In the genomic region with DNA sequence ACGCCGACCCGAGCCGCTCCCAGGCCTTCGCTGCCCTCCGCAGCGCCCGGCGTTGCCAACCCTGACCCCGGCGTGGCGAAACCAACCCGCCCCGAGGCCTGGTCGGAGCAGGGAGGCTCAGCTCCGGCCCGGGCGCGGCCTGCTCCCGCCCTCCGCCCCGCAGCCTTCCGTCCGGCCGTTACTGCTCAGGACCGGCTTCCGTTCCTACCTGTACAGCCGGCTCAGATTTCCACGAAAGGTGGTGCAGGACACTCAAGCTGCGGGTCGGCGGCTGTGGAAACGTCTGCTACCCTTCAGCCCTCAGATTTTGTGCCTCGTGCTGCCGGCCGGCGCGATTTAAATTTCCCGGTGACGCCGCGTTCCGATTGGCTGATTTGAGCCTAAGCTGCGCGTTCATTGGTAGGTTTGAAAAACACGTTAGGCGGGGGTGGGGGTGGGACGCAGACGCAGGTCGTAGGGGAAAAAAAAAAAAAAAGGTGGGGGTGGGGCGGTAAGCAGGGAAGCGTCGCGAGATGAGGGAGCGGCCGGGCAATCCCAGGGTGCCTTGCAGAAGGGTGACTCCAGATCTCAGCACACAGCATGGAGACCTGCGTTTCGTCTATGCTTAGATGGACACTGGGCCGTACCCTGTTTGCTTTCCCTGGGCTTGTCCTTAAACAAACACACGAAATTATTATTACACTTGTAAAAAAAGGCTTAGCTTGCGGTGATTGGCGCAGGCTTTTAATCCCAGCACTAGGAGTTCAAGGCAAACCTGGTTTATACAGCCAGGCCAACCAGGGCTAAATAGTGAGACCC, we compare ENCODE assay signal across 7 mouse cellular contexts. TPM values are rescaled to one million over a fixed set of nuclear protein-coding genes. Genes with fewer than 3 reads are reported as not detected.
DNase-seq lines count a peak whose midpoint lies in the region; ATAC-seq and TF ChIP-seq lines count a peak whose summit lies in the region.

A gene (minus strand): TSS at position 391 of the 798 bp plus-strand sequence.

- TF ChIP-seq POLR2A in kidney, adult 2 months (IDR thresholded peaks at IDR 0.05; ENCODE audit: low read depth, low read length), result peak; percentile 94
- TF ChIP-seq POLR2A in spleen, adult 2 months (IDR thresholded peaks at IDR 0.05; ENCODE audit: low read depth, low read length), result peak; percentile 88

- peak; percentile 90 for DNase-seq in adrenal gland, postnatal 25 days
- peak; percentile 93 to 94 for DNase-seq in heart, adult 18-20 months
- DNase-seq in kidney, adult 2 months, result peak; percentile 96
- DNase-seq in spleen, adult 2 months (ENCODE audit: low read depth in 1 of 2, low spot score in 2 of 2), result peak; percentile 89 to 90

- no peaks in the 10 kb centered on the region for H3K9me3 ChIP-seq in embryonic facial prominence, embryonic 12.5 days
- no peaks in the 10 kb centered on the region for H3K9me3 ChIP-seq in limb, embryonic 12.5 days
- H3K9me3 ChIP-seq in midbrain, embryonic 15.5 days, result no peaks in the 10 kb centered on the region

- peak within 1 kb of the TSS; percentile 94 for H3K27ac ChIP-seq in embryonic facial prominence, embryonic 12.5 days
- H3K27ac ChIP-seq in kidney, adult 2 months (ENCODE audit: insufficient read depth, low read depth, low read length), result peak within 1 kb of the TSS; percentile 95
- peak within 1 kb of the TSS; percentile 95 for H3K27ac ChIP-seq in limb, embryonic 12.5 days
- H3K27ac ChIP-seq in midbrain, embryonic 15.5 days, result peak within 1 kb of the TSS; percentile 89
- peak within 1 kb of the TSS; percentile 80 for H3K27ac ChIP-seq in spleen, adult 2 months (ENCODE audit: insufficient read depth, low read length)

- no peaks in the 10 kb centered on the region for H3K27me3 ChIP-seq in embryonic facial prominence, embryonic 12.5 days
- no peaks in the 10 kb centered on the region for H3K27me3 ChIP-seq in kidney, adult 2 months (replicated peaks; ENCODE audit: control insufficient read depth, insufficient read depth, low read length)
- H3K27me3 ChIP-seq in limb, embryonic 12.5 days, result no peaks in the 10 kb centered on the region
- no peaks in the 10 kb centered on the region for H3K27me3 ChIP-seq in midbrain, embryonic 15.5 days (replicated peaks)
- no peaks in the 10 kb centered on the region for H3K27me3 ChIP-seq in spleen, adult 2 months (ENCODE audit: control insufficient read depth, insufficient read depth, low read length)

- H3K4me3 ChIP-seq in embryonic facial prominence, embryonic 12.5 days, result peak within 1 kb of the TSS; percentile 100
- H3K4me3 ChIP-seq in kidney, adult 2 months (ENCODE audit: insufficient read depth, low read depth, low read length), result peak within 1 kb of the TSS; percentile 80
- H3K4me3 ChIP-seq in limb, embryonic 12.5 days (replicated peaks), result peak within 1 kb of the TSS; percentile 99
- H3K4me3 ChIP-seq in midbrain, embryonic 15.5 days, result peak within 1 kb of the TSS; percentile 99
- peak within 1 kb of the TSS; percentile 86 for H3K4me3 ChIP-seq in spleen, adult 2 months (ENCODE audit: extremely low read depth, insufficient read depth, insufficient read length)

- H3K4me2 ChIP-seq in embryonic facial prominence, embryonic 12.5 days (replicated peaks), result peak within 1 kb of the TSS; percentile 63
- H3K4me2 ChIP-seq in limb, embryonic 12.5 days, result peak within 1 kb of the TSS; percentile 66
- H3K4me2 ChIP-seq in midbrain, embryonic 15.5 days, result peak within 1 kb of the TSS; percentile 74

- TF ChIP-seq CTCF in kidney, adult 2 months (conservative IDR thresholded peaks at IDR 0.05; ENCODE audit: insufficient read depth, insufficient read length, low read depth, low read length), result no peak
- no peak for TF ChIP-seq CTCF in spleen, adult 2 months (IDR thresholded peaks at IDR 0.05; ENCODE audit: extremely low read depth, insufficient read depth, insufficient read length, insufficient replicate concordance)

- ATAC-seq in embryonic facial prominence, embryonic 12.5 days (ENCODE audit: insufficient number of reproducible peaks, insufficient read depth, low FRiP score, low TSS enrichment), result peak; percentile 85
- ATAC-seq in limb, embryonic 12.5 days (ENCODE audit: insufficient number of reproducible peaks, insufficient read depth, low FRiP score, low TSS enrichment, low read depth), result peak; percentile 90
- peak; percentile 94 for ATAC-seq in midbrain, embryonic 15.5 days (replicated peaks)

- under 1% methylated on average over 62 of the region's 62 CpGs for WGBS in embryonic facial prominence, embryonic 12.5 days
- under 1% methylated on average over 62 of the region's 62 CpGs for WGBS in kidney, adult 2 months
- WGBS in limb, embryonic 12.5 days, result under 1% methylated on average over 60 of the region's 62 CpGs
- under 1% methylated on average over 62 of the region's 62 CpGs for WGBS in midbrain, embryonic 15.5 days
- 1% methylated on average over 60 of the region's 62 CpGs for WGBS in spleen, adult 2 months

- peaks cover 24% of the 10 kb centered on the region for H3K36me3 ChIP-seq in embryonic facial prominence, embryonic 12.5 days
- peaks cover 7% of the 10 kb centered on the region for H3K36me3 ChIP-seq in kidney, adult 2 months (ENCODE audit: control insufficient read depth, insufficient read depth, low read length)
- peaks cover 31% of the 10 kb centered on the region for H3K36me3 ChIP-seq in limb, embryonic 12.5 days
- H3K36me3 ChIP-seq in midbrain, embryonic 15.5 days (replicated peaks), result 0 out of 2 replicates have a peak, but pooled peaks cover 15% of the 10 kb centered on the region
- H3K36me3 ChIP-seq in spleen, adult 2 months (ENCODE audit: control insufficient read depth, insufficient read depth, low read length), result peaks cover 15% of the 10 kb centered on the region

- H3K9ac ChIP-seq in embryonic facial prominence, embryonic 12.5 days, result peak within 1 kb of the TSS; percentile 97
- peak within 1 kb of the TSS; percentile 90 for H3K9ac ChIP-seq in limb, embryonic 12.5 days (replicated peaks)
- peak within 1 kb of the TSS; percentile 66 for H3K9ac ChIP-seq in midbrain, embryonic 15.5 days

- H3K4me1 ChIP-seq in embryonic facial prominence, embryonic 12.5 days, result 0 out of 2 replicates have a peak, but pooled peaks cover 5% of the 10 kb centered on the region
- peaks cover 11% of the 10 kb centered on the region; the same call in 1 of the 2 replicates for H3K4me1 ChIP-seq in kidney, adult 2 months (ENCODE audit: control insufficient read depth, insufficient read depth, low read length)
- H3K4me1 ChIP-seq in limb, embryonic 12.5 days (replicated peaks), result peaks cover 14% of the 10 kb centered on the region
- H3K4me1 ChIP-seq in midbrain, embryonic 15.5 days, result peaks cover 11% of the 10 kb centered on the region; the same call in 1 of the 2 replicates
- H3K4me1 ChIP-seq in spleen, adult 2 months (ENCODE audit: control insufficient read depth, insufficient read depth, insufficient read length), result peaks cover 9% of the 10 kb centered on the region; the same call in 1 of the 2 replicates

RNA-seq across cellular contexts. Expression of the gene that starts here (rescaled TPM):
- total RNA-seq in adrenal gland, postnatal 25 days (2021), result 34.7 and 36.0 TPM in 2 replicates
- 417 and 444 TPM in 2 replicates for polyA plus RNA-seq in embryonic facial prominence, embryonic 12.5 days (2016; fragmentation: Nextera tagmentation; extraction: Ambion mirVana)
- total RNA-seq in heart, adult 18-20 months (2021), result 10 to 100 TPM; 70.1 to 72.1 TPM
- 11.9 and 14.1 TPM in 2 replicates for polyA plus RNA-seq in kidney, adult 2 months (2012; rRNA removed)
- polyA plus RNA-seq in limb, embryonic 12.5 days (2016; fragmentation: Nextera tagmentation; extraction: Ambion mirVana), result 501 and 513 TPM in 2 replicates
- polyA plus RNA-seq in midbrain, embryonic 15.5 days (2015; fragmentation: Nextera tagmentation; extraction: Ambion mirVana), result 154 and 163 TPM in 2 replicates
- 16.0 and 16.1 TPM in 2 replicates for polyA plus RNA-seq in spleen, adult 2 months (2012; rRNA removed)

Comparison
In these comparisons a context has a peak if more than half of its experiments do, and no peak if none do; other contexts are left out.
1. Peak in every context shown above with its lines: DNase-seq, ATAC-seq, H3K4me3 ChIP-seq and H3K27ac ChIP-seq.